Mouse (Mus musculus) small intestine, adult 2 months (tissue): ENCODE measurements around the gene Gm20388. TPM values are rescaled to one million over a fixed set of nuclear protein-coding genes. Genes with fewer than 3 reads are reported as not detected.
A peak's percentile ranks its signal among the peaks of the same experiment; 100 is the strongest.

Experiments used
- H3K27ac ChIP-seq: fragments of 200-500 bp; 2 replicates; pipeline ENCODE4 v1.5.1; 2012; ENCODE audit warnings: low read depth, low read length, control low read depth, inconsistent platforms; ENCODE audit not compliant: insufficient read depth
- H3K27me3 ChIP-seq: fragments of 200-500 bp; 2 replicates; pipeline ENCODE4 v1.6.1; 2012; ENCODE audit warnings: mild to moderate bottlenecking, moderate library complexity, low read length, inconsistent platforms; ENCODE audit not compliant: control insufficient read depth, insufficient read depth
- H3K36me3 ChIP-seq: fragments of 200-500 bp; 2 replicates; pipeline ENCODE4 v1.6.1; 2012; ENCODE audit warnings: mild to moderate bottlenecking, low read length, control low read depth, inconsistent platforms; ENCODE audit not compliant: control insufficient read depth, insufficient read depth
- H3K4me1 ChIP-seq: fragments of 200-500 bp; 2 replicates; pipeline ENCODE4 v1.6.1; 2012; ENCODE audit warnings: low read length, inconsistent platforms, mixed read lengths; ENCODE audit not compliant: control insufficient read depth, insufficient read depth, insufficient read length
- H3K4me3 ChIP-seq: fragments of 200-500 bp; 2 replicates; pipeline ENCODE4 v1.5.1; 2012; ENCODE audit warnings: low read depth, mild to moderate bottlenecking, control low read depth, inconsistent platforms, low read length, moderate library complexity
- CTCF ChIP-seq: fragments of 200-500 bp; IDR thresholded peaks from 2 replicates; pipeline ENCODE4 v1.5.1; 2012; ENCODE audit warnings: low read depth, mild to moderate bottlenecking, control low read depth, inconsistent platforms, low read length, moderate library complexity, mixed read lengths; ENCODE audit not compliant: insufficient replicate concordance, insufficient read length; ENCODE audit errors: extremely low read depth
- POLR2A ChIP-seq: fragments of 200-500 bp; IDR thresholded peaks from 2 replicates; pipeline ENCODE4 v1.6.1; 2012; ENCODE audit warnings: low read depth, mild to moderate bottlenecking, control low read depth, inconsistent platforms, low read length, moderate library complexity
- WGBS: fragments of 180-500 bp; shearing (Covaris S2); methylation state at CpG from one replicate; pipeline ENCODE4 v1.1.7; 2018; 5-methylcytosine and 5-hydroxymethylcytosine counted together
- polyA plus RNA-seq: library from polyadenylated mRNA; depleted of rRNA; stranded (reverse); fragments of >200 nt; gene quantifications from 2 replicates; pipeline ENCODE4 v1.2.3, GENCODE M21; 2012

Gene Gm20388
- polyA plus RNA-seq, 1 experiment: 37.3 TPM

DNA sequence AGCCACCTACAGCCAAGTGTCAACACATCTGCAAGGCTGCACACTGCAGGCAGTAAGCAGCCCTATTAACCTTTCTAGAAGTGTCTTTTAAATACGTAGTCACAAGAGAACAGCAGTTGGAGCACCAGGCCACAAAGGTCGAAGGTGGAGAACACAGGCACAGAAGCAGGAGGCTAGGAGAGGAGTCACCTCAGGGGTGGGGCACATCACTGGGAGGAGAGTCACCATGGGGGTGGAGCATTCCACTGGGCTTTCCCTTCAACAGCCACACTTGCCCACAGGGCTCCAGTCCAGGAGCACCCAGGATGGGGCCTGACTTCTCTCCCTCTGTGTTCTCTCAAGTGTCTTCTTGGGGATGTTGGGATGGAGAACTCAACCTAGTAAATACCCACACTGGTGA lies 185.8 kb downstream of the Gm20388 start:
- TF ChIP-seq POLR2A (no peak), CTCF (no peak)

DNA sequence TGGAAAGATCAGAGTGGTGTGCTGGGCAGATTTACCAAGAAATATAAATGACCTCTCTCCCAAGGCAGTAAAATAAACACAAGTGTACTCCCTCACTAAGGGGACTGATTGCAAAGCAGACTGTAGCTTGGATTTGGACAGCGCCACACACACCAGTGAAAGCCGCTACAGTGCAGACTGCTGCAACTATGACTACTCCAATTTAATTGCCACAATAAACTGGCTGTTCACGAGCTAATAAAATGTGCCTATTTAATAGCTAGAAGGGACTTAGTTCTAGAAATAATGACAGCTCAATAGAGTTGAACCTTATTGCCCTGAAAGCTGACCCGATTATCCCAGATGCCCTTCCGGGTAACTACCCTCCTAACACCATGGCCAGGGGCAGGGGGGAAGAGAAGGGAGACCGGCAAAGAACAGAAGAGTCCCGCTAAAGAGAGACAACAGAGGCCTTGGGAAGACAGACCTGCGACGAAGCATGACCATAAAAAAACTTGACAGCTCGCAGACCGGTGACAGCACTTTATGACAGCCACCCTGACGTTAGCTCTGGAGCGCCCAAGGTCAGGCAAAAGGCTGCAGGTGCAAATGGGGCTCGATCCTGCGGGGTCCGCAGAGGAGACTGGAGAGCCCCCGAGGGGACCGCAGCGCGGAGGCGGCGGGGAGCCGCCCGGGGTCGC lies 189.9 kb downstream of the Gm20388 start:
- WGBS: 2% methylated on average over 25 of the region's 25 CpGs

More for the DNA sequence above, 185.8 kb downstream of the Gm20388 start:
- H3K27me3 ChIP-seq: no peaks in the 10 kb centered on the region
- H3K4me1 ChIP-seq: peaks cover 55% of the 10 kb centered on the region
- H3K36me3 ChIP-seq: peaks cover 21% of the 10 kb centered on the region
- H3K4me3 ChIP-seq: no peak overlapping the region
- 20% methylated on average over 2 of the region's 2 CpGs for WGBS
- peak overlapping the region; percentile 95 for H3K27ac ChIP-seq

GRCm38 (mm10) chr8:120101068-120101972 lies 190.7 kb downstream of the Gm20388 start, which contains the start of gene Zdhhc7:
Gene Zdhhc7, minus strand, starts transcription at chr8:120101482.
- peaks cover 28% of the 10 kb centered on the region; the same call in 1 of the 2 replicates for H3K4me1 ChIP-seq
- H3K27me3 ChIP-seq: no peaks in the 10 kb centered on the region
- peak within 1 kb of the TSS; percentile 89 for H3K4me3 ChIP-seq
- H3K27ac ChIP-seq: peak within 1 kb of the TSS; percentile 92
- no peaks in the 10 kb centered on the region for H3K36me3 ChIP-seq
- WGBS: under 1% methylated on average over 88 of the region's 88 CpGs
- TF ChIP-seq CTCF (no peak), POLR2A (no peak; the same call in 1 of the 2 replicates)

More for the DNA sequence above, 189.9 kb downstream of the Gm20388 start:
- peak overlapping the region; percentile 92 for H3K27ac ChIP-seq
- H3K36me3 ChIP-seq: no peaks in the 10 kb centered on the region
- TF ChIP-seq POLR2A: no peak
- no peak for TF ChIP-seq CTCF
- H3K27me3 ChIP-seq: no peaks in the 10 kb centered on the region
- H3K4me3 ChIP-seq: peak overlapping the region; percentile 89
- H3K4me1 ChIP-seq: peaks cover 36% of the 10 kb centered on the region

GRCm38 (mm10) chr8:120103916-120104315 lies 193.3 kb downstream of the Gm20388 start:
- Histone ChIP-seq H3K4me3 (no peak overlapping the region), H3K36me3 (no peaks in the 10 kb centered on the region), H3K4me1 (peaks cover 9% of the 10 kb centered on the region; the same call in 1 of the 2 replicates), H3K27ac (no peak overlapping the region; the same call in 1 of the 2 replicates), H3K27me3 (no peaks in the 10 kb centered on the region)
- TF ChIP-seq CTCF (no peak), POLR2A (no peak)
- WGBS: 85% methylated on average over 9 of the region's 9 CpGs

DNA sequence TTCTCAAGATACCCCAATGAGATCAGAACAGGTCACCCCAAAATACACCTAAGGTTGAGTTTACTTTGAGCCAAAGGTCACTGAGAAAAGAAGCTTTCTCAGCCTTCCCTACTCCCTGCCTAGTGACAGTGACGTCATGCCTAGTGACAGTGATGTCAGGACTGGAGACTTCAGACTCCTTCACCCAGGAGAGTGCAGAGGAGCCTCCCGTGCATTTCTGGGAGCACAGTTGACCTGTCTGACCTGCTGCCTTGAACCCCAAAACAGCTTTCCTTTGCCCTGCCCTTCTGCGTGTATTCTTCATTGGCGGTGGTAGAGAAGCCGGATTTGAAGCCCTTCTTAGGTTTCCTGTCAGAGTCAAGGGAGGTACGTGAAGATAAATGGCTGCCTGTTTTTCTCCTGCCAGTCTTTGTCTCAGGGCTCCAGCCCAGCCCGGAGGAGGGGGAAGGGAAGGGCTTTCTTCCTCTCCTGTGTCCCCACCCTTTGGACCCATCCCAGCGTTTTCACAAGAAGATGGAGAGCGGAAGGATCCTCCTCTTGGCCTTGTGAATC lies 194.2 kb downstream of the Gm20388 start:
- Histone ChIP-seq H3K27ac (peak overlapping the region; percentile 55; the same call in 1 of the 2 replicates), H3K27me3 (no peaks in the 10 kb centered on the region), H3K4me3 (no peak overlapping the region), H3K4me1 (peaks cover 4% of the 10 kb centered on the region; the same call in 1 of the 2 replicates), H3K36me3 (no peaks in the 10 kb centered on the region)
- 51% methylated on average over 9 of the region's 9 CpGs for WGBS
- no peak for TF ChIP-seq POLR2A
- TF ChIP-seq CTCF: no peak

DNA sequence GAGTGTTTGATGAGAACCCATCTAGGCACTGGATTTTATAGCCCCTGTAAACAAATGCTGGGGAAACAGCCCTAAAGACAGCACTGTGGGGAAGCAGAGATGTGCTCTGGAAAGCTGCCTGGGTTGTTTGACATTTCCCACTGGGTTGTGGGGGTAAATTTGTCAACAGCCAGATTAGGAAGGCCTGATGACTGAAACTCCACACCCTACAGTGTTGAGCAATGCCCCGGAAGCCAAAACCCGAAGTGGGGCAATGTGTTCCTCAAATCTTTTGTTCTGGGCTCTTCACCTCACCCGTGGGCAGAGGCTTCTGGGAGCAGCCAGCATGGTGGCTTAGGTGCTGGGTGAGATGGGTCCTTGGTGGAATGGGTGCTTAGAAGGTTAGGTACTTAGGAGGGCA lies 198.5 kb downstream of the Gm20388 start:
- WGBS: 38% methylated on average over 3 of the region's 3 CpGs
- H3K4me1 ChIP-seq: peaks cover 11% of the 10 kb centered on the region; the same call in 1 of the 2 replicates
- H3K27me3 ChIP-seq: peaks cover under 1% of the 10 kb centered on the region; the same call in 1 of the 2 replicates
- no peak overlapping the region for H3K27ac ChIP-seq
- H3K36me3 ChIP-seq: no peaks in the 10 kb centered on the region
- TF ChIP-seq POLR2A: no peak
- TF ChIP-seq CTCF: no peak
- no peak overlapping the region for H3K4me3 ChIP-seq
